Mouse (Mus musculus): Measurements from ENCODE around the gene Birc2. TPM values are rescaled to one million over a fixed set of nuclear protein-coding genes. Genes with fewer than 3 reads are reported as not detected.
A peak's percentile ranks its signal among the peaks of the same experiment; 100 is the strongest.

Birc2 gene
- 10 to 100 TPM; 21.9 to 22.0 TPM for total RNA-seq (2021)
- long read RNA-seq, experiment 1, transcript Birc2-204 (8 exons, 3,331 nt), result major isoform, 38 of 44 reads
- long read RNA-seq, experiment 1, transcript Birc2-202 (7 exons, 3,130 nt), result minor isoform, 5 of 44 reads
- long read RNA-seq, experiment 1, partial matches to known transcripts, result 1 of 44 reads
- long read RNA-seq, experiment 1, other reads (novel, unspliced or antisense), result 0 of 44 reads
- long read RNA-seq, experiment 2, transcript Birc2-204 (8 exons, 3,331 nt), result major isoform, 37 of 40 reads
- long read RNA-seq, experiment 2, partial matches to known transcripts, result 0 of 40 reads
- long read RNA-seq, experiment 2, other reads (novel, unspliced or antisense), result 0 of 40 reads

- DNase-seq, result peak; percentile 98
These were observed at the start of gene Birc2 for GRCm38 (mm10) chr9:7836905-7837805. Gene Birc2, minus strand, starts transcription at chr9:7837064.

GRCm38 (mm10) chr9:7884346-7884745, 47.5 kb upstream of the Birc2 start:
- H3K27ac ChIP-seq, result no peak overlapping the region
- no peak for DNase-seq
- TF ChIP-seq CTCF (IDR thresholded peaks at IDR 0.05), result no peak
- intact Hi-C loops (cut with DNase I), result no loop called here
- no peak overlapping the region for H3K4me3 ChIP-seq

More at GRCm38 (mm10) chr9:7836905-7837805, at the start of gene Birc2:
- Histone ChIP-seq H3K4me3 (peak within 1 kb of the TSS; percentile 79), H3K27ac (peak within 1 kb of the TSS; percentile 98)
- intact Hi-C loops (cut with DNase I), result loop anchor here (1.0 to 5.0 kb wide), 3 partner anchors 36 to 73 kb away; partner anchors contain the start of genes Birc3 and Tmem123
- TF ChIP-seq CTCF (IDR thresholded peaks at IDR 0.05), result no peak

GRCm38 (mm10) chr9:7882304-7882865, 45.5 kb upstream of the Birc2 start:
- intact Hi-C loops (cut with DNase I), result no loop called here
- no peak for TF ChIP-seq CTCF (IDR thresholded peaks at IDR 0.05)
- Histone ChIP-seq H3K4me3 (no peak overlapping the region), H3K27ac (no peak overlapping the region)
- no peak for DNase-seq

- peak overlapping the region; percentile 93 for H3K4me3 ChIP-seq
These were observed 36.8 kb upstream of the Birc2 start for GRCm38 (mm10) chr9:7873511-7874211.

GRCm38 (mm10) chr9:7872775-7873439, 36.0 kb upstream of the Birc2 start, which contains the start of gene Birc3:
Gene Birc3, minus strand, starts transcription at chr9:7873186.
- intact Hi-C loops (cut with DNase I), result loop anchor here (2.0 kb wide), 1 partner anchor 36 kb away; the partner anchor contains the start of gene Birc2
- peak within 1 kb of the TSS; percentile 93 for H3K4me3 ChIP-seq

More at GRCm38 (mm10) chr9:7873511-7874211, 36.8 kb upstream of the Birc2 start:
- DNase-seq, result no peak
- intact Hi-C loops (cut with DNase I), result loop anchor here (2.0 kb wide), 1 partner anchor 37 kb away; the partner anchor contains the start of gene Birc2
- peak; percentile 24; the same call in 1 of the 2 replicates for TF ChIP-seq CTCF (IDR thresholded peaks at IDR 0.05)
- peak overlapping the region; percentile 96 for H3K27ac ChIP-seq

GRCm38 (mm10) chr9:7872044-7872774, 35.3 kb upstream of the Birc2 start:
- peak overlapping the region; percentile 93 for H3K4me3 ChIP-seq
- intact Hi-C loops (cut with DNase I), result loop anchor here (2.0 kb wide), 1 partner anchor 35 kb away; the partner anchor contains the start of gene Birc2
- DNase-seq, result no peak
- H3K27ac ChIP-seq, result peak overlapping the region; percentile 96
- no peak for TF ChIP-seq CTCF (IDR thresholded peaks at IDR 0.05)

More at GRCm38 (mm10) chr9:7872775-7873439, 36.0 kb upstream of the Birc2 start, which contains the start of gene Birc3:
- peak within 1 kb of the TSS; percentile 96 for H3K27ac ChIP-seq
- DNase-seq, result peak; percentile 78
- no peak for TF ChIP-seq CTCF (IDR thresholded peaks at IDR 0.05)

GRCm38 (mm10) chr9:7871316-7872043, 34.6 kb upstream of the Birc2 start:
- TF ChIP-seq CTCF (IDR thresholded peaks at IDR 0.05), result no peak
- peak; percentile 26 for DNase-seq
- peak overlapping the region; percentile 93 for H3K4me3 ChIP-seq
- intact Hi-C loops (cut with DNase I), result loop anchor here (2.0 kb wide), 1 partner anchor 35 kb away; the partner anchor contains the start of gene Birc2
- H3K27ac ChIP-seq, result peak overlapping the region; percentile 96

GRCm38 (mm10) chr9:7870556-7871315, 33.9 kb upstream of the Birc2 start:
- intact Hi-C loops (cut with DNase I), result no loop called here
- H3K27ac ChIP-seq, result peak overlapping the region; percentile 96
- no peak for DNase-seq
- H3K4me3 ChIP-seq, result peak overlapping the region; percentile 93
- TF ChIP-seq CTCF (IDR thresholded peaks at IDR 0.05), result no peak

- H3K27ac ChIP-seq, result peak overlapping the region; percentile 24
- DNase-seq, result no peak
- intact Hi-C loops (cut with DNase I), result no loop called here
- no peak overlapping the region for H3K4me3 ChIP-seq
- TF ChIP-seq CTCF (IDR thresholded peaks at IDR 0.05), result no peak
These were observed 32.1 kb upstream of the Birc2 start for GRCm38 (mm10) chr9:7868838-7869491.
